ENCODE assay signal across 14 mouse cellular contexts in genomic region chr14:47756411-47757065, GRCm38 (mm10).
DNase-seq lines count a peak whose midpoint lies in the region; ATAC-seq and TF ChIP-seq lines count a peak whose summit lies in the region.
"Had no signal": no experiment of that assay in that cellular context is flagged by ENCODE, and none has a peak within 500 bp of the region (broad histone marks: within the 10 kb centered on the region; RNA-seq: fewer than 3 reads in every experiment).

No protein-coding gene starts in this region.

- DNase-seq in heart, adult 2 months, result peak; percentile 31 to 47
- no peak for DNase-seq in heart, postnatal 25 days (ENCODE audit: low spot score)
- DNase-seq in ovary, postnatal 14 days (ENCODE audit: low spot score), result peak; percentile 31
- no peak for DNase-seq in ovary, adult 18-20 months (ENCODE audit: low spot score)
- DNase-seq in gastrocnemius, adult 8-10 months (ENCODE audit: low spot score in 2 of 2), result peak; percentile 61 to 73
- DNase-seq in retina, embryonic 14.5 days (ENCODE audit: low spot score), result no peak
- DNase-seq: cerebellum, adult 9-10 months; embryo, embryonic 11 days; kidney, adult 11 months; retina, postnatal 1 day had no signal

- H3K4me2 ChIP-seq in myocyte (ENCODE audit: low read depth), result peak overlapping the region; percentile 48
- no peak overlapping the region for H3K4me2 ChIP-seq in forebrain, embryonic 12.5 days
- H3K4me2 ChIP-seq: limb, embryonic 13.5 days; midbrain, embryonic 11.5 days had no signal

- H3K9me3 ChIP-seq in forebrain, embryonic 12.5 days, result no peaks in the 10 kb centered on the region
- H3K9me3 ChIP-seq: limb, embryonic 13.5 days had no signal

- no peak for TF ChIP-seq POLR2A in heart, adult 2 months (IDR thresholded peaks at IDR 0.05; ENCODE audit: insufficient read depth, low read depth, low read length)
- no peak for TF ChIP-seq POLR2A in myocyte (IDR thresholded peaks at IDR 0.05; ENCODE audit: insufficient read length, low read depth)

- peak overlapping the region; percentile 7 for H3K27ac ChIP-seq in heart, adult 2 months
- no peak overlapping the region for H3K27ac ChIP-seq in forebrain, embryonic 12.5 days
- H3K27ac ChIP-seq: limb, embryonic 13.5 days had no signal

- no peaks in the 10 kb centered on the region for H3K36me3 ChIP-seq in heart, adult 2 months (ENCODE audit: control insufficient read depth, insufficient read depth, low read length)
- no peaks in the 10 kb centered on the region for H3K36me3 ChIP-seq in myocyte (ENCODE audit: control insufficient read depth, insufficient read depth)
- no peaks in the 10 kb centered on the region for H3K36me3 ChIP-seq in forebrain, embryonic 12.5 days (replicated peaks)
- H3K36me3 ChIP-seq: limb, embryonic 13.5 days had no signal

- no peaks in the 10 kb centered on the region for H3K4me1 ChIP-seq in heart, adult 2 months (ENCODE audit: control insufficient read depth, insufficient read depth, low read length)
- H3K4me1 ChIP-seq in forebrain, embryonic 12.5 days, result no peaks in the 10 kb centered on the region

- H3K27me3 ChIP-seq in heart, adult 2 months (ENCODE audit: control insufficient read depth, insufficient read depth, low read length), result no peaks in the 10 kb centered on the region
- no peaks in the 10 kb centered on the region for H3K27me3 ChIP-seq in myocyte (ENCODE audit: control insufficient read depth, insufficient read depth, insufficient read length)
- H3K27me3 ChIP-seq in forebrain, embryonic 12.5 days, result no peaks in the 10 kb centered on the region
- H3K27me3 ChIP-seq: limb, embryonic 13.5 days had no signal

- no peak for ATAC-seq in forebrain, embryonic 12.5 days (ENCODE audit: low FRiP score)

- no peaks in the 10 kb centered on the region for H3K79me2 ChIP-seq in heart, adult 2 months (replicated peaks; ENCODE audit: control insufficient read depth, insufficient read depth, low read length)
- H3K79me2 ChIP-seq in myocyte (ENCODE audit: control insufficient read depth, insufficient read depth), result no peaks in the 10 kb centered on the region

- H3ac ChIP-seq in myocyte (ENCODE audit: control insufficient read depth, insufficient read length), result no peak overlapping the region

- no peak overlapping the region for H3K9ac ChIP-seq in heart, adult 2 months (ENCODE audit: low read depth, low read length)
- H3K9ac ChIP-seq in forebrain, embryonic 12.5 days, result no peak overlapping the region
- H3K9ac ChIP-seq: limb, embryonic 13.5 days had no signal

- H3K4me3 ChIP-seq in heart, adult 2 months, result no peak overlapping the region
- H3K4me3 ChIP-seq in myocyte, result no peak overlapping the region
- no peak overlapping the region for H3K4me3 ChIP-seq in forebrain, embryonic 12.5 days (replicated peaks)
- H3K4me3 ChIP-seq: limb, embryonic 13.5 days had no signal

- intact Hi-C loops in heart, adult 2 months (cut with DNase I), result loop anchor here (10.0 kb wide), 3 partner anchors 198 to 378 kb away; no protein-coding TSS in a partner anchor
- intact Hi-C loops in heart, postnatal 25 days (cut with DNase I), result no loop called here

- TF ChIP-seq EP300 in heart, adult 2 months (IDR thresholded peaks at IDR 0.05; ENCODE audit: insufficient read depth, low read depth, low read length), result no peak

- no peak for TF ChIP-seq CTCF in heart, adult 2 months (IDR thresholded peaks at IDR 0.05)

- 60% methylated on average over 9 of the region's 9 CpGs for whole genome bisulfite sequencing in heart, adult 2 months
- WGBS in forebrain, embryonic 12.5 days, result 91% methylated on average over 9 of the region's 9 CpGs

TF ChIP-seq in myocyte, 11 proteins besides CTCF, POLR2A, EP300 and RAD21:
- no peak for TF ChIP-seq MAX (IDR thresholded peaks at IDR 0.05; ENCODE audit: low read depth)
- no peak for TF ChIP-seq SRF (IDR thresholded peaks at IDR 0.05; ENCODE audit: control insufficient read depth, insufficient read length, low read depth)
- TF ChIP-seq CEBPB (IDR thresholded peaks at IDR 0.05; ENCODE audit: insufficient read depth, poor library complexity, severe bottlenecking), result no peak
- TF ChIP-seq MYOG (IDR thresholded peaks at IDR 0.05; ENCODE audit: control insufficient read depth in 1 of 3, insufficient read depth in 1 of 3, insufficient read length in 2 of 3, low read depth in 2 of 3), result no peak
- no peak for TF ChIP-seq TCF3 (IDR thresholded peaks at IDR 0.05; ENCODE audit: insufficient read length, low read depth)
- TF ChIP-seq TCF12 (IDR thresholded peaks at IDR 0.05; ENCODE audit: insufficient read depth, poor library complexity, severe bottlenecking), result no peak
- no peak for TF ChIP-seq MYOD1 (IDR thresholded peaks at IDR 0.05; ENCODE audit: control insufficient read depth in 1 of 3, insufficient read length in 2 of 3, low read depth in 2 of 3)
- no peak for TF ChIP-seq E2F4 (IDR thresholded peaks at IDR 0.05; ENCODE audit: insufficient read depth)
- TF ChIP-seq POLR2AphosphoS2 (IDR thresholded peaks at IDR 0.05; ENCODE audit: insufficient read length, low read depth), result no peak
- no peak for TF ChIP-seq USF1 (IDR thresholded peaks at IDR 0.05; ENCODE audit: low read depth)
- no peak for TF ChIP-seq REST (IDR thresholded peaks at IDR 0.05; ENCODE audit: insufficient read depth, insufficient read length)
TF ChIP-seq in myocyte: peak in this region for 0.

Comparison
In these comparisons a context has a peak if more than half of its experiments do, and no peak if none do; other contexts are left out.
1. DNase-seq: peak in heart, adult 2 months (2 of 2), ovary, postnatal 14 days (single experiment) and gastrocnemius, adult 8-10 months (2 of 2); none in heart, postnatal 25 days (single experiment), ovary, adult 18-20 months (single experiment) and retina, embryonic 14.5 days (single experiment).